Mouse (Mus musculus) left cerebral cortex, adult 18-20 months (tissue): ENCODE data around the gene Mrpl27. TPM values are rescaled to one million over a fixed set of nuclear protein-coding genes. Genes with fewer than 3 reads are reported as not detected.
"Not testable (repeated sequence)": the region's sequence is repeated elsewhere in the genome, so short reads cannot be mapped to it uniquely, and the experiment has no call there.

Experiments used
- DNase-seq, 2 experiments: peaks; one replicate each; pipeline ENCODE4 v3.0.0; 2021 to 2022; ENCODE audit warnings: low spot score in 2 of 2, mixed read lengths in 1 of 2
- total RNA-seq, 2 experiments: library from RNA; stranded (reverse); gene quantifications; 2 replicates each; pipeline ENCODE4 v1.2.3; 2021

The Mrpl27 gene
- total RNA-seq, 2 experiments from 2014 or later = 70.9 to 73.3 TPM

- no peak for DNase-seq
Measured at GRCm38 (mm10) chr11:94661344-94661743, 7.8 kb downstream of the Mrpl27 start.

GRCm38 (mm10) chr11:94665281-94665680, 11.7 kb downstream of the Mrpl27 start:
- DNase-seq = no peak

GRCm38 (mm10) chr11:94674984-94675383, 21.4 kb downstream of the Mrpl27 start:
- DNase-seq = peak; percentile 31 to 50

- no peak for DNase-seq
Measured at GRCm38 (mm10) chr11:94675446-94675845, 21.9 kb downstream of the Mrpl27 start.

- DNase-seq = no peak
Measured at GRCm38 (mm10) chr11:94676308-94676707, 22.7 kb downstream of the Mrpl27 start.

- peak; percentile 82 to 91 for DNase-seq
Measured at GRCm38 (mm10) chr11:94676754-94677606, 23.4 kb downstream of the Mrpl27 start, which contains the start of gene Xylt2. Xylt2 (minus strand) TSS chr11:94677515.

- no peak for DNase-seq
Measured at GRCm38 (mm10) chr11:94677607-94678145, 24.1 kb downstream of the Mrpl27 start.

GRCm38 (mm10) chr11:94680639-94681038, 27.1 kb downstream of the Mrpl27 start:
- DNase-seq = no peak

GRCm38 (mm10) chr11:94681640-94682039, 28.1 kb downstream of the Mrpl27 start:
- no peak for DNase-seq

GRCm38 (mm10) chr11:94682427-94682826, 28.9 kb downstream of the Mrpl27 start:
- DNase-seq = no peak

GRCm38 (mm10) chr11:94687178-94687577, 33.6 kb downstream of the Mrpl27 start:
- DNase-seq = no peak

GRCm38 (mm10) chr11:94692502-94692901, 38.9 kb downstream of the Mrpl27 start:
- DNase-seq = not testable (repeated sequence)

- DNase-seq = no peak
Measured at GRCm38 (mm10) chr11:94695508-94695907, 41.9 kb downstream of the Mrpl27 start.

- DNase-seq = no peak
Measured at GRCm38 (mm10) chr11:94697140-94697539, 43.6 kb downstream of the Mrpl27 start.

- DNase-seq = no peak
Measured at GRCm38 (mm10) chr11:94697703-94698464, 44.3 kb downstream of the Mrpl27 start.

GRCm38 (mm10) chr11:94699399-94699798, 45.8 kb downstream of the Mrpl27 start:
- no peak for DNase-seq

- DNase-seq = no peak
Measured at GRCm38 (mm10) chr11:94701401-94702215, 48.0 kb downstream of the Mrpl27 start.

GRCm38 (mm10) chr11:94702216-94702610, 48.6 kb downstream of the Mrpl27 start:
- no peak for DNase-seq

GRCm38 (mm10) chr11:94704020-94704419, 50.5 kb downstream of the Mrpl27 start:
- no peak for DNase-seq

- no peak for DNase-seq
Measured at GRCm38 (mm10) chr11:94704472-94704871, 50.9 kb downstream of the Mrpl27 start, which contains the start of gene Gm11541. Gm11541 (minus strand) TSS chr11:94704499.
